ENCODE assay signal across 18 mouse cellular contexts in the genomic region with DNA sequence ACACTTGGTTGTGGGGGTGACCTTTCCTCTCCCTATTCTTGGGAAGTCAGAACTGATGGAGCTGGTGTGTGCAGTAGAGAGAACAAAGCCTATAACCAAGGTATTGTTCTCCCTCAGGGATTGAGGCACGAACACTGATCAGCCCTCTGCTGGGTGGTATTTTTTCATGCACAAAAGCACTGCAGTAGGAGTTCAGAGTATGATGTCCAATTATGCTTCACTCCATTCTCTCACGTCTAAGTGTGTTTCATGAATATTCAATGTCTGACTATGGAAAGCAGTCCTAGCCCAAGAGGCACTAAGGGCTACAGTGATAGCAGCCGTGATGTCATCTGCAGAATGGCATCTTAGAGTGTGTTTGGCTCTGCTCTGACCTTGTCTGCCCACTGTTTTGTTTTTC.
DNase-seq lines count a peak whose midpoint lies in the region; ATAC-seq and TF ChIP-seq lines count a peak whose summit lies in the region.
"Had no signal": no experiment of that assay in that cellular context is flagged by ENCODE, and none has a peak within 500 bp of the region (broad histone marks: within the 10 kb centered on the region; RNA-seq: fewer than 3 reads in every experiment).

No protein-coding gene starts in this region.

- TF ChIP-seq EP300 in lung, postnatal 0 days (IDR thresholded peaks at IDR 0.05) = no peak

- H3K4me1 ChIP-seq in hindbrain, embryonic 11.5 days (replicated peaks; ENCODE audit: control insufficient read depth, insufficient read depth, low read length) = no peaks in the 10 kb centered on the region; the same call in 1 of the 2 replicates
- 0 out of 2 replicates have a peak, but pooled peaks cover 3% of the 10 kb centered on the region for H3K4me1 ChIP-seq in hindbrain, embryonic 14.5 days (replicated peaks; ENCODE audit: control insufficient read depth, insufficient read depth, low read length)
- H3K4me1 ChIP-seq in forebrain, embryonic 14.5 days (ENCODE audit: control insufficient read depth, insufficient read depth, low read length) = peaks cover 6% of the 10 kb centered on the region; the same call in 1 of the 2 replicates
- peaks cover 5% of the 10 kb centered on the region for H3K4me1 ChIP-seq in midbrain, embryonic 14.5 days (ENCODE audit: control insufficient read depth, insufficient read depth, low read length)
- no peaks in the 10 kb centered on the region for H3K4me1 ChIP-seq in lung, postnatal 0 days (ENCODE audit: insufficient read depth, low read depth, low read length)
- H3K4me1 ChIP-seq: embryonic facial prominence, embryonic 15.5 days; liver, embryonic 12.5 days had no signal

- no peaks in the 10 kb centered on the region for H3K27me3 ChIP-seq in hindbrain, embryonic 11.5 days (ENCODE audit: control insufficient read depth, insufficient read depth, low read length)
- no peaks in the 10 kb centered on the region for H3K27me3 ChIP-seq in hindbrain, embryonic 14.5 days (ENCODE audit: control insufficient read depth, insufficient read depth, low read length)
- no peaks in the 10 kb centered on the region for H3K27me3 ChIP-seq in forebrain, embryonic 14.5 days (replicated peaks; ENCODE audit: control insufficient read depth, insufficient read depth, low read length)
- H3K27me3 ChIP-seq in midbrain, embryonic 14.5 days (ENCODE audit: control insufficient read depth, insufficient read depth, low read length) = no peaks in the 10 kb centered on the region
- no peaks in the 10 kb centered on the region for H3K27me3 ChIP-seq in lung, postnatal 0 days (replicated peaks; ENCODE audit: insufficient read depth, low read length)
- H3K27me3 ChIP-seq: CH12.LX; embryonic facial prominence, embryonic 15.5 days; liver, embryonic 12.5 days had no signal

- no peak overlapping the region for H3K4me2 ChIP-seq in hindbrain, embryonic 11.5 days (replicated peaks; ENCODE audit: low read depth, low read length)
- H3K4me2 ChIP-seq in hindbrain, embryonic 14.5 days (replicated peaks) = no peak overlapping the region
- H3K4me2 ChIP-seq in forebrain, embryonic 14.5 days (ENCODE audit: low read length) = no peak overlapping the region
- H3K4me2 ChIP-seq in midbrain, embryonic 14.5 days (ENCODE audit: low read length) = no peak overlapping the region
- no peak overlapping the region for H3K4me2 ChIP-seq in lung, postnatal 0 days (replicated peaks; ENCODE audit: low read depth, low read length)
- H3K4me2 ChIP-seq: embryonic facial prominence, embryonic 15.5 days; heart, embryonic 11.5 days; liver, embryonic 12.5 days had no signal

- DNase-seq in hindbrain, embryonic 11.5 days (ENCODE audit: low spot score) = peak; percentile 45
- no peak for DNase-seq in hindbrain, embryonic 14.5 days (ENCODE audit: low spot score)
- peak; percentile 74 for DNase-seq in brain, embryonic 14.5 days (ENCODE audit: low read depth)
- DNase-seq in forebrain, embryonic 14.5 days (ENCODE audit: low spot score) = peak; percentile 61
- peak; percentile 31 for DNase-seq in midbrain, embryonic 14.5 days
- DNase-seq in lung, postnatal 0 days (ENCODE audit: low spot score) = no peak
- no peak for DNase-seq in adrenal gland, postnatal 4 days (ENCODE audit: low spot score in 2 of 2)
- DNase-seq: cerebellum, adult 9-10 months; heart, postnatal 10 days; kidney, adult 8-10 months; kidney, postnatal 36 days; layer of hippocampus, adult 9-11 months; lung, adult 2 months; lung, postnatal 36 days had no signal

- no peak for TF ChIP-seq CTCF in brain, embryonic 14.5 days (IDR thresholded peaks at IDR 0.05; ENCODE audit: borderline replicate concordance, extremely low read depth, insufficient read depth, insufficient read length)
- no peak for TF ChIP-seq CTCF in lung, postnatal 0 days (IDR thresholded peaks at IDR 0.05)

- no peak for TF ChIP-seq POLR2A in brain, embryonic 14.5 days (IDR thresholded peaks at IDR 0.05; ENCODE audit: borderline replicate concordance, extremely low read depth, insufficient read depth, insufficient read length, poor library complexity, severe bottlenecking)

- H3K36me3 ChIP-seq in hindbrain, embryonic 11.5 days (ENCODE audit: control insufficient read depth, insufficient read depth, low read length) = no peaks in the 10 kb centered on the region
- no peaks in the 10 kb centered on the region for H3K36me3 ChIP-seq in hindbrain, embryonic 14.5 days (replicated peaks; ENCODE audit: control insufficient read depth, insufficient read depth)
- H3K36me3 ChIP-seq in forebrain, embryonic 14.5 days (ENCODE audit: control insufficient read depth, insufficient read depth, low read length) = no peaks in the 10 kb centered on the region
- H3K36me3 ChIP-seq in midbrain, embryonic 14.5 days (ENCODE audit: control insufficient read depth, insufficient read depth, low read length) = no peaks in the 10 kb centered on the region
- H3K36me3 ChIP-seq in lung, postnatal 0 days (ENCODE audit: insufficient read depth, low read length) = no peaks in the 10 kb centered on the region
- H3K36me3 ChIP-seq: embryonic facial prominence, embryonic 15.5 days; liver, embryonic 12.5 days had no signal

- H3K27ac ChIP-seq in hindbrain, embryonic 11.5 days (ENCODE audit: low read depth, low read length) = no peak overlapping the region
- no peak overlapping the region for H3K27ac ChIP-seq in hindbrain, embryonic 14.5 days
- H3K27ac ChIP-seq in forebrain, embryonic 14.5 days (ENCODE audit: low read depth, low read length) = no peak overlapping the region
- no peak overlapping the region for H3K27ac ChIP-seq in midbrain, embryonic 14.5 days (replicated peaks; ENCODE audit: low read depth, low read length)
- no peak overlapping the region for H3K27ac ChIP-seq in lung, postnatal 0 days (ENCODE audit: low read length)
- H3K27ac ChIP-seq: embryonic facial prominence, embryonic 15.5 days; liver, embryonic 12.5 days had no signal

- WGBS in hindbrain, embryonic 11.5 days = 22% methylated on average over 3 of the region's 3 CpGs
- 20% methylated on average over 3 of the region's 3 CpGs for WGBS in hindbrain, embryonic 14.5 days
- 3% methylated on average over 3 of the region's 3 CpGs for WGBS in forebrain, embryonic 14.5 days
- WGBS in midbrain, embryonic 14.5 days = 8% methylated on average over 3 of the region's 3 CpGs
- 81% methylated on average over 3 of the region's 3 CpGs for whole genome bisulfite sequencing in lung, postnatal 0 days

- H3K4me3 ChIP-seq in hindbrain, embryonic 11.5 days (ENCODE audit: low read depth, low read length) = no peak overlapping the region
- H3K4me3 ChIP-seq in hindbrain, embryonic 14.5 days (replicated peaks; ENCODE audit: low read length) = no peak overlapping the region
- H3K4me3 ChIP-seq in forebrain, embryonic 14.5 days (ENCODE audit: low read depth, low read length) = no peak overlapping the region
- H3K4me3 ChIP-seq in midbrain, embryonic 14.5 days (replicated peaks; ENCODE audit: low read depth, low read length) = no peak overlapping the region
- no peak overlapping the region for H3K4me3 ChIP-seq in lung, postnatal 0 days (ENCODE audit: low read depth, low read length)
- H3K4me3 ChIP-seq: embryonic facial prominence, embryonic 15.5 days; liver, embryonic 12.5 days had no signal

- H3K9ac ChIP-seq in hindbrain, embryonic 11.5 days (ENCODE audit: low read depth, low read length) = no peak overlapping the region
- no peak overlapping the region for H3K9ac ChIP-seq in hindbrain, embryonic 14.5 days
- H3K9ac ChIP-seq in forebrain, embryonic 14.5 days (ENCODE audit: low read length) = no peak overlapping the region
- H3K9ac ChIP-seq in midbrain, embryonic 14.5 days (replicated peaks; ENCODE audit: low read length) = no peak overlapping the region
- no peak overlapping the region for H3K9ac ChIP-seq in lung, postnatal 0 days (replicated peaks; ENCODE audit: low read depth)
- H3K9ac ChIP-seq: embryonic facial prominence, embryonic 15.5 days; liver, embryonic 12.5 days had no signal

- ATAC-seq in hindbrain, embryonic 11.5 days (ENCODE audit: low FRiP score) = peak; percentile 77
- ATAC-seq in hindbrain, embryonic 14.5 days (ENCODE audit: low FRiP score) = no peak
- ATAC-seq in forebrain, embryonic 14.5 days = peak; percentile 82
- no peak for ATAC-seq in midbrain, embryonic 14.5 days (ENCODE audit: low FRiP score, low TSS enrichment)
- ATAC-seq in lung, postnatal 0 days = no peak
- ATAC-seq: liver, embryonic 12.5 days had no signal

- H3K9me3 ChIP-seq in hindbrain, embryonic 11.5 days (ENCODE audit: control insufficient read depth, low read length) = no peaks in the 10 kb centered on the region
- H3K9me3 ChIP-seq in hindbrain, embryonic 14.5 days (ENCODE audit: control insufficient read depth, low read length) = no peaks in the 10 kb centered on the region
- no peaks in the 10 kb centered on the region for H3K9me3 ChIP-seq in forebrain, embryonic 14.5 days (replicated peaks; ENCODE audit: control insufficient read depth, low read length)
- H3K9me3 ChIP-seq in midbrain, embryonic 14.5 days (ENCODE audit: control insufficient read depth, low read length) = no peaks in the 10 kb centered on the region
- no peaks in the 10 kb centered on the region for H3K9me3 ChIP-seq in lung, postnatal 0 days (ENCODE audit: low read length)
- H3K9me3 ChIP-seq: embryonic facial prominence, embryonic 15.5 days; liver, embryonic 12.5 days had no signal

Comparison
In these comparisons a context has a peak if more than half of its experiments do, and no peak if none do; other contexts are left out.
1. ATAC-seq: peak in hindbrain, embryonic 11.5 days (single experiment) and forebrain, embryonic 14.5 days (single experiment); none in hindbrain, embryonic 14.5 days (single experiment), midbrain, embryonic 14.5 days (single experiment) and lung, postnatal 0 days (single experiment).
2. DNase-seq: peak in hindbrain, embryonic 11.5 days (single experiment), brain, embryonic 14.5 days (single experiment), forebrain, embryonic 14.5 days (single experiment) and midbrain, embryonic 14.5 days (single experiment); none in hindbrain, embryonic 14.5 days (single experiment), lung, postnatal 0 days (single experiment) and adrenal gland, postnatal 4 days (0 of 2).